Mouse (Mus musculus): ENCODE measurements around the gene Igfbp3.
"Not testable (repeated sequence)": the region's sequence is repeated elsewhere in the genome, so short reads cannot be mapped to it uniquely, and the experiment has no call there.

Gene Igfbp3

GRCm38 (mm10) chr11:7213501-7214341, at the start of gene Igfbp3:
Gene Igfbp3, minus strand, starts transcription at chr11:7213923.
- peak; percentile 58 for DNase-seq (ENCODE audit: low read depth, low spot score)

GRCm38 (mm10) chr11:7250870-7251269, 37.1 kb upstream of the Igfbp3 start:
- no peak for DNase-seq (ENCODE audit: low read depth, low spot score)

GRCm38 (mm10) chr11:7250415-7250814, 36.7 kb upstream of the Igfbp3 start:
- DNase-seq (ENCODE audit: low read depth, low spot score): no peak

- DNase-seq (ENCODE audit: low read depth, low spot score): no peak
Observed at GRCm38 (mm10) chr11:7244782-7245181, 31.1 kb upstream of the Igfbp3 start.

- no peak for DNase-seq (ENCODE audit: low read depth, low spot score)
Observed at GRCm38 (mm10) chr11:7239041-7239740, 25.5 kb upstream of the Igfbp3 start.

GRCm38 (mm10) chr11:7238546-7238945, 24.8 kb upstream of the Igfbp3 start:
- DNase-seq (ENCODE audit: low read depth, low spot score): no peak

- DNase-seq (ENCODE audit: low read depth, low spot score): no peak
Observed at GRCm38 (mm10) chr11:7237712-7238111, 24.0 kb upstream of the Igfbp3 start.

GRCm38 (mm10) chr11:7236751-7237150, 23.0 kb upstream of the Igfbp3 start:
- DNase-seq (ENCODE audit: low read depth, low spot score): no peak

- no peak for DNase-seq (ENCODE audit: low read depth, low spot score)
Observed at GRCm38 (mm10) chr11:7234981-7235609, 21.4 kb upstream of the Igfbp3 start.

GRCm38 (mm10) chr11:7234436-7234835, 20.7 kb upstream of the Igfbp3 start:
- no peak for DNase-seq (ENCODE audit: low read depth, low spot score)

GRCm38 (mm10) chr11:7233333-7233732, 19.6 kb upstream of the Igfbp3 start:
- no peak for DNase-seq (ENCODE audit: low read depth, low spot score)

GRCm38 (mm10) chr11:7231958-7232357, 18.2 kb upstream of the Igfbp3 start:
- no peak for DNase-seq (ENCODE audit: low read depth, low spot score)

GRCm38 (mm10) chr11:7230000-7230399, 16.3 kb upstream of the Igfbp3 start:
- DNase-seq (ENCODE audit: low read depth, low spot score): no peak

- no peak for DNase-seq (ENCODE audit: low read depth, low spot score)
Observed at GRCm38 (mm10) chr11:7228107-7228506, 14.4 kb upstream of the Igfbp3 start.

GRCm38 (mm10) chr11:7226810-7227550, 13.3 kb upstream of the Igfbp3 start:
- no peak for DNase-seq (ENCODE audit: low read depth, low spot score)

- no peak for DNase-seq (ENCODE audit: low read depth, low spot score)
Observed at GRCm38 (mm10) chr11:7226200-7226599, 12.5 kb upstream of the Igfbp3 start.

- not testable (repeated sequence) for DNase-seq (ENCODE audit: low read depth, low spot score)
Observed at GRCm38 (mm10) chr11:7221826-7222225, 8.1 kb upstream of the Igfbp3 start.

GRCm38 (mm10) chr11:7215703-7216102, 2.0 kb upstream of the Igfbp3 start:
- DNase-seq (ENCODE audit: low read depth, low spot score): no peak

GRCm38 (mm10) chr11:7214761-7215160, 1.0 kb upstream of the Igfbp3 start:
- peak; percentile 61 for DNase-seq (ENCODE audit: low read depth, low spot score)

- no peak for DNase-seq (ENCODE audit: low read depth, low spot score)
Observed at GRCm38 (mm10) chr11:7214342-7214660, 578 bp upstream of the Igfbp3 start.

- DNase-seq (ENCODE audit: low read depth, low spot score): no peak
Observed at GRCm38 (mm10) chr11:7213161-7213500, 592 bp downstream of the Igfbp3 start.

Measured in telencephalon, adult 2 months (tissue).